Mouse (Mus musculus): ENCODE measurements around the gene Gm42878. TPM values are rescaled to one million over a fixed set of nuclear protein-coding genes. Genes with fewer than 3 reads are reported as not detected.

The Gm42878 gene
- total and polyA plus RNA-seq, 3 experiments = 1.0 TPM; not detected in 2

DNA sequence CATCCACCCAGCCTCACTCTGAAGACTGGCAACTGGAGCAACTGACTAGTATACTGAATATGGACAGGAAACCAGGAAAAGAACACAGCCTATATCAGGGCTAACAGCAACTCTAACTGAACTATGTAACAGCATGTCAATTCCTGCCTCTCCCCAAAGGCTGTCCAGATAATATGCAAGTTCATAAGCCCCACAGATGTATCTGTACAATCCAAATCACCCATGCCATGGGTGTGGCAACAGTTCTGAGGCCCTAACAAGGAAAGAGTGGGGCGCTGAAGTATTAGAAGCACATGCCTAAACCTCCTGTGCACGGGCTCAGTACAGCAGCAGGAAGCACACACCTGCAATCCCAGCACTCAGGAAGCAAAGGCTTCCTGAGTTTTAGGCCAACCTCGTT, 10.2 kb downstream of the Gm42878 start:
- peaks cover 7 to 26% of the 10 kb centered on the region in 2 experiments for H3K4me1 ChIP-seq (ENCODE audit: control insufficient read depth in 1 of 2, insufficient read depth in 2 of 2)
- TF ChIP-seq ZKSCAN1 (IDR thresholded peaks at IDR 0.05; ENCODE audit: borderline replicate concordance, low read depth, low read length) = no peak
- no peak for TF ChIP-seq RCOR1 (conservative IDR thresholded peaks at IDR 0.05; ENCODE audit: low read depth, low read length)
- TF ChIP-seq SMC3 (IDR thresholded peaks at IDR 0.05; ENCODE audit: low read depth, low read length) = no peak
- no peak for TF ChIP-seq IRF4 (IDR thresholded peaks at IDR 0.05; ENCODE audit: low read depth, low read length)
- in situ Hi-C loops (cut with MboI; ENCODE audit: low pct_ligation_motif_present, low pct_unique_long_range_greater_than_20kb, low sequenced_read_pairs) = no loop called here
- H3K4me2 ChIP-seq (ENCODE audit: insufficient read depth, low read depth, poor library complexity, severe bottlenecking) = no peak overlapping the region
- H3K9me3 ChIP-seq (replicated peaks; ENCODE audit: low read length) = no peaks in the 10 kb centered on the region
- no peak overlapping the region for H3K4me3 ChIP-seq (replicated peaks in 1 of 3; ENCODE audit: low read depth in 2 of 3, low read length in 2 of 3, poor library complexity in 1 of 3)
- dilution Hi-C loops (cut with MboI; ENCODE audit: extremely low pct_ligation_motif_present, extremely low pct_unique_long_range_greater_than_20kb, low sequenced_read_pairs) = no loop called here
- no peak overlapping the region for H3K9ac ChIP-seq (ENCODE audit: insufficient read depth, low read depth)
- no peak overlapping the region for H3K27ac ChIP-seq (ENCODE audit: insufficient read depth, low read depth)
- no peaks in the 10 kb centered on the region for H3K27me3 ChIP-seq (replicated peaks)
- DNase-seq (ENCODE audit: extremely low read depth) = no peak
- H3K79me2 ChIP-seq (replicated peaks; ENCODE audit: control insufficient read depth, extremely low read depth, insufficient read depth, poor library complexity, severe bottlenecking) = peaks cover 9% of the 10 kb centered on the region
- peaks cover 59 to 89% of the 10 kb centered on the region in 2 experiments for H3K36me3 ChIP-seq (replicated peaks in 1 of 2; ENCODE audit: control insufficient read depth in 1 of 2, insufficient read depth in 1 of 2, low read length in 1 of 2)

DNA sequence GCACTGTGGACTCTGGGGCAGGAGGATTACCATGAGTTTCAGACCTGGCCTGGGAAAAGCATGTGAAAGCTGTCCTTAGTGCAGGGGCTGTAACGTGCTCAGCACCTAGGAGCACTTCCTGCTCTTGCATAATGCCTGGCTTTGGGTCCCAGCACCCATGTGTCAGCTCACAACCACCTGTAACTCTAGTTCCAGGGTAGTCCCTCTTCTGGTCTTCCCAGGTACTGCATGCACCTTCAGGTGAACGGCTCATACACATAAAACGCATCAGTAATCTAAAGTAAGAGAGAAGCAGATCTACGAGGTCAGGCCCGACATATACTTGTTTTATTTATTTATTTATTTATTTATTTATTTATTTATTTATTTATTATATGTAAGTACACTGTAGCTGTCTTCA, 10.8 kb downstream of the Gm42878 start:
- in situ Hi-C loops (cut with MboI; ENCODE audit: low pct_ligation_motif_present, low pct_unique_long_range_greater_than_20kb, low sequenced_read_pairs) = no loop called here
- peaks cover 61 to 93% of the 10 kb centered on the region in 2 experiments for H3K36me3 ChIP-seq (replicated peaks in 1 of 2; ENCODE audit: control insufficient read depth in 1 of 2, insufficient read depth in 1 of 2, low read length in 1 of 2)
- DNase-seq (ENCODE audit: extremely low read depth) = no peak
- H3K9ac ChIP-seq (ENCODE audit: insufficient read depth, low read depth) = no peak overlapping the region
- no peaks in the 10 kb centered on the region for H3K9me3 ChIP-seq (replicated peaks; ENCODE audit: low read length)
- TF ChIP-seq CTCF (conservative IDR thresholded peaks at IDR 0.05 in 1 of 2, IDR thresholded peaks at IDR 0.05 in 1 of 2; ENCODE audit: low read depth in 2 of 2, low read length in 2 of 2) (peak; percentile 28 to 43; a peak in 2 of 4 replicates), ZMIZ1 (IDR thresholded peaks at IDR 0.05; ENCODE audit: low read depth, low read length) (no peak)
- no peak overlapping the region for H3K4me3 ChIP-seq (replicated peaks in 1 of 3; ENCODE audit: low read depth in 2 of 3, low read length in 2 of 3, poor library complexity in 1 of 3)
- H3K27ac ChIP-seq (ENCODE audit: insufficient read depth, low read depth) = no peak overlapping the region
- H3K4me1 ChIP-seq (ENCODE audit: control insufficient read depth in 1 of 2, insufficient read depth in 2 of 2) = peaks cover 7 to 22% of the 10 kb centered on the region in 2 experiments
- dilution Hi-C loops (cut with MboI; ENCODE audit: extremely low pct_ligation_motif_present, extremely low pct_unique_long_range_greater_than_20kb, low sequenced_read_pairs) = no loop called here
- no peak overlapping the region for H3K4me2 ChIP-seq (ENCODE audit: insufficient read depth, low read depth, poor library complexity, severe bottlenecking)
- no peaks in the 10 kb centered on the region for H3K27me3 ChIP-seq (replicated peaks)
- H3K79me2 ChIP-seq (replicated peaks; ENCODE audit: control insufficient read depth, extremely low read depth, insufficient read depth, poor library complexity, severe bottlenecking) = peaks cover 5% of the 10 kb centered on the region

DNA sequence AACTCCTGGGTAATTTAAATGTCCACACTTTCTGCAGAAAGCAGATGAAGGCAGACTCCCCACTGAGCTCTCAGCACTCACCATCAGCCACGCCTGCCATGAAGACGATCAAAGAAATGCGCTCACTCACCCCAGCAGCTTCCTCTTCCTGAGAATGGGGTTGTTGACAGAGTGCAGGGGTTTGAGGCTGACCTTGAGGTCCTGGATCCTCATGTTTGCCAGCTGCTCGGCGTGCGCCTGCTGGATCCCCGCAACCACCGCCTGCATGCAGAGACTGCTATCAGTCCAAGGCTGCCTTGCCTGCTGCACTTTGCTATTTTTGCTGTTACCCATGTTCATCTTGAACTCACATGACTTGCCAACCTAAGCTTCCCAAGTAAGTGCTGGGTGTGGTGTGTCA, 18.3 kb downstream of the Gm42878 start:
- Histone ChIP-seq H3K9me3 (replicated peaks; ENCODE audit: low read length) (no peaks in the 10 kb centered on the region), H3K36me3 (replicated peaks in 1 of 2; ENCODE audit: control insufficient read depth in 1 of 2, insufficient read depth in 1 of 2, low read length in 1 of 2) (peaks cover 65 to 86% of the 10 kb centered on the region in 2 experiments), H3K4me1 (ENCODE audit: control insufficient read depth in 1 of 2, insufficient read depth in 2 of 2) (no peaks in the 10 kb centered on the region), H3K4me3 (replicated peaks in 1 of 3; ENCODE audit: low read depth in 2 of 3, low read length in 2 of 3, poor library complexity in 1 of 3) (no peak overlapping the region), H3K9ac (ENCODE audit: insufficient read depth, low read depth) (no peak overlapping the region), H3K4me2 (ENCODE audit: insufficient read depth, low read depth, poor library complexity, severe bottlenecking) (no peak overlapping the region), H3K27ac (ENCODE audit: insufficient read depth, low read depth) (no peak overlapping the region), H3K27me3 (replicated peaks) (no peaks in the 10 kb centered on the region), H3K79me2 (replicated peaks; ENCODE audit: control insufficient read depth, extremely low read depth, insufficient read depth, poor library complexity, severe bottlenecking) (no peaks in the 10 kb centered on the region)
- TF ChIP-seq ZC3H11A (IDR thresholded peaks at IDR 0.05; ENCODE audit: low read depth, low read length) = no peak
- TF ChIP-seq ZKSCAN1 (IDR thresholded peaks at IDR 0.05; ENCODE audit: borderline replicate concordance, low read depth, low read length) = no peak
- no peak for TF ChIP-seq IRF4 (IDR thresholded peaks at IDR 0.05; ENCODE audit: low read depth, low read length)
- TF ChIP-seq SIN3A (IDR thresholded peaks at IDR 0.05; ENCODE audit: low read length) = no peak
- no peak for TF ChIP-seq BHLHE40 (IDR thresholded peaks at IDR 0.05; ENCODE audit: low read depth, low read length)
- no peak for TF ChIP-seq USF1 (IDR thresholded peaks at IDR 0.05; ENCODE audit: low read depth, low read length)
- TF ChIP-seq MAFK (IDR thresholded peaks at IDR 0.05; ENCODE audit: insufficient replicate concordance, low read length) = no peak
- TF ChIP-seq MYC (IDR thresholded peaks at IDR 0.05; ENCODE audit: low read depth, low read length) = no peak
- no peak for TF ChIP-seq POLR2AphosphoS2 (IDR thresholded peaks at IDR 0.05; ENCODE audit: low read depth, low read length)
- TF ChIP-seq TBP (conservative IDR thresholded peaks at IDR 0.05; ENCODE audit: low read depth, low read length) = no peak
- in situ Hi-C loops (cut with MboI; ENCODE audit: low pct_ligation_motif_present, low pct_unique_long_range_greater_than_20kb, low sequenced_read_pairs) = loop anchor here (5.0 kb wide), 1 partner anchor 35 kb away; no protein-coding TSS in a partner anchor
- no peak for DNase-seq (ENCODE audit: extremely low read depth)
- dilution Hi-C loops (cut with MboI; ENCODE audit: extremely low pct_ligation_motif_present, extremely low pct_unique_long_range_greater_than_20kb, low sequenced_read_pairs) = no loop called here
